Mouse (Mus musculus): ENCODE results near the gene Hist1h2ae.

GRCm38 (mm10) chr13:23529480-23530165 is 41.4 kb downstream of the Hist1h2ae start:
- no peak for TF ChIP-seq CTCF (IDR thresholded peaks at IDR 0.05; ENCODE audit: low read depth, low read length)
- TF ChIP-seq POLR2A (IDR thresholded peaks at IDR 0.05; ENCODE audit: borderline replicate concordance, low read depth, low read length) = no peak
